Mouse (Mus musculus) natural killer cell, adult 2 months (primary cell): ENCODE measurements around the gene Nr3c2.

Source experiments
- DNase-seq, 2 experiments: peaks; one replicate each; pipeline ENCODE4 v3.0.0; 2022; ENCODE audit warnings: low spot score in 2 of 2

The Nr3c2 gene

DNA sequence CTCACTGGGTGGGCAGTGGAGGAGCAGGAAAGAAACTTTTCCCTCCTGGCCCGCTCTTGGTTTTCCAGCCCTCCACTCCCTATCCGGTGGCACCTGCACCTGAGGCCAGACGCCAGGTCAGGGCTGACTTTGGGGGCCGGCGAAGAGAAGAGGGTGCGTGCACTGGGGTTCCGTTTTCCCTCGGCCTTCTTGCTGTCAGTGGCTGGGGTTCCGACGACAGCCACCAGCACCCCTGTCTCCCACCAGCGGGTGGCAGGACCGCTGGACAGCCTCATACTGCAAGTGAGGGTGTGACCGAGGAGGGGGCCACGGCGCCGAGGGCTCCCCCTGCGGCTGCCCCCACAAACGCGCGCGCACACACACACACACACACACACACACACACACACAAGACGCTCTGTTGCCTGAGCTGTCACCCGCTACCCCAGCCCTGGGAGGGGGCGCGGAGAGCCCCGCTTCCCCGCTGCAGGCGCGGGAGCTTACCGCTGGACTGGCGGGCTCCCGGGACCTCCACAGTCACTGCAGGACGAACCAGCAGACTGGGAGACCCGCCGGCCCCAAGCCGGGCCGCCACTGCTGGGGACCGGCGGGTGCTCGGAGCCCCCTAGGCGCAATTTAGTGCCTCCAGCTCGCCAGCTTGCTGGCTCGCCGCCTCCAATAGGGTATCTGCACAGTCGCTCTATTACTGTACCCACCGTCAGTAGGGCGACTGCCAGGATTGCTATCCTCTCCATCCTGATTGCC is at the start of gene Nr3c2:
Gene Nr3c2 (plus strand): TSS at position 32 of the 744 bp plus-strand sequence.
- DNase-seq, result peak; percentile 3 to 5

GRCm38 (mm10) chr8:76858534-76858933 is 40.7 kb upstream of the Nr3c2 start:
- DNase-seq, result no peak

DNA sequence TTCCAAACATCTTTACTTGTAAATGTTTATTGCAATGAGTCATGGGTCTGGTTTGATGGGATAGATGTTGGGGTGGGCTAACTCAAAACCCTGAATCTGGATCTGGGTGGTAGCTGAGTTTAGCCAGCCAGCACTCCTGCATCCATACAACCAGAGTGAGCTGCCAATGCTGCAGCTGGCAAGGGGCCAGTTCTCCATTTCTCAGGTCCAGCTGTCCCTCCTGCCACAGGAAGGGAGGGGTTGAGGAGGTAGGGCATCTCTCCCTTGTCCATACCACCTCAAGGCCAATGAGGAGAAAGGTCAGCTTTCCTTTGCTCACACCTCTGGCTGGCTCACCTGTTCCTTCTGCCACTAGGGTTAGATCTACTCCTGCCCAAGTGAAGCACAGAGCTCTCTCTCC is 39.5 kb upstream of the Nr3c2 start:
- DNase-seq, result no peak

- DNase-seq, result no peak
Measured at GRCm38 (mm10) chr8:76863066-76863465, 36.2 kb upstream of the Nr3c2 start.

GRCm38 (mm10) chr8:76876809-76877208 is 22.4 kb upstream of the Nr3c2 start:
- DNase-seq, result no peak

- no peak for DNase-seq
Measured at GRCm38 (mm10) chr8:76897050-76897449, 2.2 kb upstream of the Nr3c2 start.

GRCm38 (mm10) chr8:76898721-76899410 is 376 bp upstream of the Nr3c2 start:
- peak; percentile 32 to 38 for DNase-seq

DNA sequence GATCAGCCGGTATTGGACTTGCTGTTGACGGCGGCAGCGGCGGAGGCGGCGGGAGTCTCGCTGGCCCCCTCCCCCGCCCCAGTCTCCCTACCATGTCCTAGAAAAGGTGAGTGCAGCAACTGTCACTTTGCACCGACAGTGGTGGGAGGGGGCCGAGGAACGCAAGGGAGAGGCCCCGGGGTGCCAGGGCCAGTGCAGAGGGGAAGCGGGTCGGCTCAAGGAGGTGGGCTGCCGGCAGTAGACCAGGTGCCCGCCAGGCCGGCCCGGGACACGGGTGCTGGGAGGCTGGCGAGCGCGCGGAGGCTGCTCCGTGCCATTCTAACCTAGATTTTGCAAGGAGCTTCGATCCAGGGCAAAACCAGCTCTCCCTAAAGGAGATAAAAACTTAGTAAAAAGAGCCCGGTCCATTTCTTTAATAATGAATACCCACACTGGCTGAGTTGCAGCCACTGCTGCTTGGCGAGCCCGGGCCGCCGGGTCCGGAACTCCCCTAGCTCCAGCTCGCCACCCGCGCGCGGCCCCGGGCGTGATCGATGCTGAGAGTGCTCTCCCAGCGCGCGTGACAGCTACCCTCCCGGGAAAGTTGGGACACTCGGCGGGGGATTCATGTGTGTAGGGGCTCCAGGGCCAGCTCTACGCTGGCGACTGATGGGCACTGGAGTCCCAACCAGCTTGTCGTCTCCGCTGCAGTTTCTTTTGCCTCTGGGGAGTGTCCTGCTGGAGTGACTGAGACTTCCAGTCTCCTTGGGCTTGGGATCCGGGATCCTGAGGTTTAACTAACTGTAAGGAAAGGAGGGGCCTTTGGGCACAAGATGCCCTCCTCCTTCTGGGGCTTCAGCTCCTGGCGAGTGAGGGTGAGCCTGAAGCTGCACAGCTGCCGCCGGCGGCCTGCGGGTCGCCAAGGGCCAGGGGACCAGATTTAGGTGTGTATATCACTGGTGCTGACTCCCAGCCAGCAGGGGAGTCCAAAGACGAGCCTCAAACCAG is 1.2 kb downstream of the Nr3c2 start:
- DNase-seq, result no peak

DNA sequence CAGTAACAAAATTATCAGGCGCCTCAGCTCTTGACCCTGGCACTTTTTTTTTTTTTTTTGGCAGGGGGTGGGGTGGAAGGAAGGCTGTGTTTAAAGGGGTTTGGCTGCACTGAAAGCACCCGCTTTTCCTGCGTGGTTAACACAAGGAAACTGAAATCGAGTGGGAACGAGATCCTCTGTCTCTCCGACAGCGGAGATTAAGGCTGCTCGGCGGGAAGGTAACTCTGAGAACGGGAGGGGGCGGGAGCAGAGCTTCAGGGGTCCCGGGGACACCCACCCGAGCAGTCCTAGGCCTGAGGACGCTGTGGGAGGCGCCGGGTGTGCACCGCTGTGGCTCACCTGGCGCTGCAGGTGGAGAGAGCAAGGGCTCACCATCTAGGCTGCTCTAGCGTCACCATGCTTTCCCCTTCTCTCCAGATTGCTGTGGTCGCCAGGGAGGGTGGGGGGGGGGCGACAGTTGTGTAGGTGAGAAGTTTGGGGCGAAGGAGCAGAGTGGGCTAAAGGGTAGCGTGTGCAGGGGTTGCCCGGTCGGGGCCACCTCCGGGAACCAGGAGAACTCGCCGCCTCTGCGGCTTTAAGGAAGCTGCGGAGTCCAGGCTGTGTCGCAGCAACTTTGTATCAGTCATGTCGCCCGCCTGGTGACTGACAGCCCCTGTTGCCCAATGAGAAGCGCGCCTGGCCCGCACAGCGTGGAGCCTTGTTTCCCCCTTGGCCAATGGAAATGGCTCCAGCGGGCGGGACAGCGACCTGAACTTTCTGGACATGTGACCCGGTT is 2.4 kb downstream of the Nr3c2 start:
- DNase-seq, result peak; percentile 76 to 79

- DNase-seq, result no peak
Measured at GRCm38 (mm10) chr8:76902205-76903078, 3.2 kb downstream of the Nr3c2 start.

DNA sequence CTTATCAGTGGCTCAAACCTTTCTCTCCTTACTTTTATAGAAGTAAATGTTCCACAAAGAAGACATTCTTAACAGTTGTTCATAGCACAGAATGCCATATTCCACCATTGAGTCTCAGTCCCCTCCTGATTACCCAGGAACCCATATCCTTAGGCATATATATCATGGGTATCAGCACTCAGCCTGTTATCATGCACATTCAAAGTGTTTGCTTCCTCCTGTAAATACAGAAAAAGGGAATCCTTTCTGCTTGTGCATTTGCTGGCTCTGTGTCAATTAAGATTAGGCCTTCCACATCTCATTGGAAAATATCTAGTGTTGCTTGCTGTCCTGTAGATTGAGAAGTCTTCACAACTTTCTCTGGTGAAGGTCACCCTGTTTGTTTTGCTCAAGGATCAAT is 12.0 kb downstream of the Nr3c2 start:
- DNase-seq, result no peak

DNA sequence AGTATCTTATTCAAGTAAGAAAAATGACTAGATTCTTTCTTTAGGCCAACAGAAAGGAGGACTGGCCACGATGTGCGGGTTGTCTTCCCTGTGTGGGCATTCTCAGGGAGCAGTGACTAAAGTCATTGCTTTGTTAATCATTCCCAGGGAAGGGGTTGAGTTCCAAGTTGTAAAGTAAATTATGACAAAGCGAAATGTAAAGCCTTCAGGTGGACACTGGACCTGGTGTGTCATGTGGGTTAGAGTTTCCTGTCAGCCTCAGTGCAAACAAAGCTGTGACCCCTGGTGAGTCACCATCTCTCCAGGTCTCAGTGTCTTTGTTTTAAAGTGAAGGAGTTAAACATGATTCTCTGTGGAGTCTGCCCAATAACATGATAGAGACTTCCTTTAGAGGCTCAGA is 13.4 kb downstream of the Nr3c2 start:
- no peak for DNase-seq

DNA sequence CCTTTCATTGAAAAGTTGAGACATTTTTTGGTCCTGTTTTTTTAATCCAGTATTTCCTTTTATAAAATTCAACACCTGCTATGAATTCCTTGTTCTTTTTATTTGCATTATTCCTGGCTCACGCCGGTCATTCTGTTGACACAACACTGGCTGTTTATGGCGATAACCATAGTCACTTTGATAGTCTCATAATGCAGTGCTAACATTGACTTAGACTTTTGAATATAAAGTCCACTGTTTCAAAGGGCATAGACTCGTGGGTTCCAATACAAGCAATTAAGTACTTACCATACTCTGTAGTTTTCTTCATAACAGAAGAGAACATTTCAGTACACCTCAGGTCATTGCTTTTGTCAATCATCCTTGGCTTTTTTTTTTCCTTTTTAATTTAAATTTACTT is 14.0 kb downstream of the Nr3c2 start:
- no peak for DNase-seq

- no peak for DNase-seq
Measured at GRCm38 (mm10) chr8:76915260-76915659, 16.0 kb downstream of the Nr3c2 start.

DNA sequence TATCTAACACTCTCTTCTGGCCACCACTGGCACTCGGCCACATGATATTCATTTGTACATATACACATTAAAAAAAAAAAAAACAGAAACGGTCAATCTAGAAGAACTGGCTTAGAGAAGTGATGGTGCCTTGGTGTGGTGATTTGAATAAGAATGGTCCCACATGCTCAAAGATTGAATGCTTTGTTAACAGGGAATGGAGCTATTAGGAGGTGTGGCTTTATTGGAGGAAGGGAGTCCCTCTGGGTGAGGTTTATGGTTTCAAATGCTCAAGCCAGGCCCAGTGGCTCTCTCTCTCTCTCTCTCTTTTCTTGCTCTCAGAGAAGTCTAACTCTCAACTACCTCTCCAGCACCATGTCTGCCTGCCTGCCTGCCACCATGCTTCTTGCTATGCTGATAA is 20.3 kb downstream of the Nr3c2 start:
- no peak for DNase-seq

GRCm38 (mm10) chr8:76924150-76924549 is 24.9 kb downstream of the Nr3c2 start:
- no peak for DNase-seq

- DNase-seq, result no peak
Measured at GRCm38 (mm10) chr8:76928326-76928725, 29.1 kb downstream of the Nr3c2 start.

DNA sequence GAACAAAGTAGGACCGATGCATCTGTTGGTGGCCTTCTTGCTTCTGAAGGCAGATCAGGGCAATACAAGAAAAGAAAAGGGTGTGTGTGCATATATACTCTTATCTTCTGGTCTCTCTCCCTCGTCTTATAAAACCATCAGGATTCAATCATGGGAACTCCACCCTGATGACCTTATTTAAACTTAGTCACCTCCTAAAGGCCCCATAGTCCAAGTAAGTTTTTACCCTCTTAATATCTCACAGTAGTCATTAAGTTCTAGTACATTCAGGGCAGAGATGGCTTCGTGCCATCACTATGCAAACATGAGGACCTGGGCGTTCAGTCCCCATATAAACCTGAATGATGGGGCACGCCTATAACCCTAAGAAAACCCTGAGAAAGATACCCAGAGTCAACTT is 29.6 kb downstream of the Nr3c2 start:
- no peak for DNase-seq

DNA sequence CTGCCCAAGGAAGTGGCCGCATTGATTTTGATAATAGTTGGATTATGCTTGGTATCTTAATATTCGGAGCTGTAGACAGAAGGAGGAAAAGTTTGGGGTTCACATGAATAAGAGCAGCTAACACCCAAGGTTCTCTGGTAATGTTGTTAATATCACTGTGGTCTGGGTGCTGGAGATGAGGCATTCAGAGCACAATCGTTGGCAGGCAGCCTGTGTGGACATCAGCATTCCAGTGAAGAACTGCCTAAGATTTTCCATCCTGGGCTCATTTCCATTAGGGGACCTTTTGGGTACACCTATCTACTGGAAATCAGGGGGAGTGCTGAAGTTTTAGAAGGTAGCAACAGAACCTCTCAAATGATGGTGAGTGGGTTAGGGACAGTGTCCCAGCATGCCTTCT is 65.8 kb downstream of the Nr3c2 start:
- no peak for DNase-seq

- DNase-seq, result no peak
Measured at GRCm38 (mm10) chr8:76971187-76971586, 71.9 kb downstream of the Nr3c2 start.
